Mouse (Mus musculus) ovary, postnatal 10 days (tissue): ENCODE results near the gene Gm20883.
"Not testable (repeated sequence)": the region's sequence is repeated elsewhere in the genome, so short reads cannot be mapped to it uniquely, and the experiment has no call there.

Experiments used
- DNase-seq: peaks from one replicate; pipeline ENCODE4 v3.0.0; 2022; ENCODE audit warnings: low spot score

Gm20883 gene

GRCm38 (mm10) chrY:50607951-50608350, at the start of gene Gm20883:
TSS of gene Gm20883 (plus strand) at chrY:50608251.
- DNase-seq = not testable (repeated sequence)
